Mouse (Mus musculus): ENCODE results near the gene Sult2b1. TPM values are rescaled to one million over a fixed set of nuclear protein-coding genes. Genes with fewer than 3 reads are reported as not detected.
A peak's percentile ranks its signal among the peaks of the same experiment; 100 is the strongest.

Sult2b1 gene
- polyA plus RNA-seq, 1 experiment from 2014 or later = 0.07 TPM

- Histone ChIP-seq H3K4me3 (replicated peaks) (no peak overlapping the region), H3K27me3 (peaks cover 52% of the 10 kb centered on the region), H3K4me2 (0 out of 2 replicates have a peak overlapping the region, but pooled peaks have one; percentile 97), H3K4me1 (replicated peaks) (peaks cover 54% of the 10 kb centered on the region), H3K9ac (no peak overlapping the region), H3K36me3 (replicated peaks) (no peaks in the 10 kb centered on the region), H3K9me3 (replicated peaks) (no peaks in the 10 kb centered on the region), H3K27ac (replicated peaks) (no peak overlapping the region)
- no peak for ATAC-seq (ENCODE audit: insufficient read depth)
- WGBS (ENCODE audit: insufficient replicate concordance) = 74% methylated on average over 17 of the region's 17 CpGs
These were observed 81.5 kb downstream of the Sult2b1 start for GRCm38 (mm10) chr7:45702809-45703520.

- Histone ChIP-seq H3K9me3 (replicated peaks) (no peaks in the 10 kb centered on the region), H3K4me1 (replicated peaks) (peaks cover 47% of the 10 kb centered on the region), H3K9ac (no peak overlapping the region), H3K27me3 (peaks cover 56% of the 10 kb centered on the region), H3K4me2 (no peak overlapping the region), H3K4me3 (replicated peaks) (no peak overlapping the region), H3K36me3 (replicated peaks) (no peaks in the 10 kb centered on the region), H3K27ac (replicated peaks) (no peak overlapping the region)
- WGBS (ENCODE audit: insufficient replicate concordance) = 72% methylated on average over 11 of the region's 11 CpGs
- no peak for ATAC-seq (ENCODE audit: insufficient read depth)
These were observed 82.2 kb downstream of the Sult2b1 start for GRCm38 (mm10) chr7:45702316-45702715.

DNA sequence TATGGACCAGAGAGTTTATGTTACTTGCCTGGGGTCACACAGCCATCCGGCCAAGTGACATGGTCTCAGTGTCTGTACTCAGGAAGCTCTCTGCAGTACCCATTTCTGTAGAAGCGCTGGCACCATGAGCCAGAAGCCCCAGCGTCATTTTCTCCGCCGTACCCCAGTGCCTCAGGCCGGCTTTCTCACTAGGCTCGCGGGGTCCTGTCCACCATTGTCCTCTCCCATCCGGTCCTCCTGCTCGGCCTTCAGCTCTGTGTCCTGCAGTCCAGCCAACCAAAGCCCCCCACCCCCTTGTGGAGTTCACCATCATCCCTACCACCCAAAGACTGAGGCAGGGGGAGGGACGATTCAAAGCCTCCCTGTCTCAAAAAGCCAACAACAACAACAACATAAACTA lies 82.9 kb downstream of the Sult2b1 start:
- no peak overlapping the region for H3K27ac ChIP-seq (replicated peaks)
- H3K4me2 ChIP-seq = no peak overlapping the region
- peaks cover 56% of the 10 kb centered on the region for H3K27me3 ChIP-seq
- no peak overlapping the region for H3K4me3 ChIP-seq (replicated peaks)
- no peaks in the 10 kb centered on the region for H3K36me3 ChIP-seq (replicated peaks)
- peaks cover 40% of the 10 kb centered on the region for H3K4me1 ChIP-seq (replicated peaks)
- WGBS (ENCODE audit: insufficient replicate concordance) = 70% methylated on average over 11 of the region's 11 CpGs
- no peak for ATAC-seq (ENCODE audit: insufficient read depth)
- no peak overlapping the region for H3K9ac ChIP-seq
- no peaks in the 10 kb centered on the region for H3K9me3 ChIP-seq (replicated peaks)

DNA sequence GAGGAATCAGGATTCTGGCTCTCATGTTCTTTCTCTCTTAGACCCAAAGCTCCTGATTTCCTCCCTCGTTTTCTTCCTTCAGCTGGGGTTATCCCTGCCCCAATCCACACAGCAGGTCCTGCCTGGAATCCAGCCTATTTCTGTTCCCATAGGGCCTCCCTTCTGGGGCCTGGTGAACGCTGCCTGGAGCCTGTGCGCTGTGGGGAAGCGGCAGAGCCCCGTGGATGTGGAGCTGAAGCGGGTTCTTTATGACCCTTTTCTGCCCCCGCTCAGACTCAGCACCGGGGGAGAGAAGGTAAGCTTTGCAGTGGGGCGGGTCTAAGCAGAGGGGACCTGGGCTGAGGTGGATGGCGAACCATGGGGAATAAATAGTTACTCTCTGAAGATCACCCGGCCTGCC lies 83.4 kb downstream of the Sult2b1 start:
- Histone ChIP-seq H3K9me3 (replicated peaks) (no peaks in the 10 kb centered on the region), H3K4me1 (replicated peaks) (peaks cover 35% of the 10 kb centered on the region), H3K36me3 (replicated peaks) (no peaks in the 10 kb centered on the region), H3K9ac (no peak overlapping the region), H3K27ac (replicated peaks) (no peak overlapping the region), H3K4me3 (replicated peaks) (no peak overlapping the region), H3K4me2 (no peak overlapping the region), H3K27me3 (peaks cover 56% of the 10 kb centered on the region)
- ATAC-seq (ENCODE audit: insufficient read depth) = no peak
- 36% methylated on average over 11 of the region's 11 CpGs for WGBS (ENCODE audit: insufficient replicate concordance)

DNA sequence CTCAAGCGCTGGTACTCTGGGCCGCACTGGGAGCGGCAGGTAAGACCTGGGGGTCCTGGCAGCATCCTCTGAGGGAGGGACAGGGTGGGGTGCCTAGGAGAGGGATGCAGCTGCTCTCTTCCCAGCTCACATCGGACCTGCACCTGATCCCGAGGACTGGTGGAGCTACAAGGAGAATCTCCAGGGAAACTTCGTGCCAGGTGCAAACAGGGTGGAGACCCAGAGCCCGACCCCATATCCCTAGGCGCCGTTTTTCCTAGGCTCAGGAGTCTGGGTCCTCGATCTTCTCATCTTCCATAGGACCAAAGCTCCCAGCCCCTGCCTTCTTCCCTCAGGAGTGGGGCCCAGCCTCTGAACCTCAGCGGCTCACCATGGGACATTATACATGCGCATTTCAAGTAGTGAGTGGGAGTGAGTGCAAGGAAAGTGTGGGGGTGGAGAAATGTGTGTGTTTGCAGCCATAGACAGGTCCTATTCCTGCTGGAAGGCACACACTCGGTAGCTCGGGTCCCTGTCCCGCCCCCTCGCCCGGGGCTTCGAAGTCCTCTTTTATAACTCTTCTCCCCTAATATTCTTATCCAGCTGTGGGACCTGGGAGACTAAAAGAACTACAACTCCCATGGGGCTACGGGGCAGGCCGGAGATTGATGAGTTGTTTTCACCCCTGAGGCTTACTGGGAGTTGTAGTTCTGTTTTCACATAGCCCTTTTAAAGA lies 84.0 kb downstream of the Sult2b1 start:
- Histone ChIP-seq H3K4me3 (replicated peaks) (0 out of 2 replicates have a peak overlapping the region, but pooled peaks have one; percentile 5), H3K27me3 (peaks cover 56% of the 10 kb centered on the region), H3K4me2 (peak overlapping the region; percentile 30; the same call in 1 of the 2 replicates), H3K9me3 (replicated peaks) (no peaks in the 10 kb centered on the region), H3K36me3 (replicated peaks) (no peaks in the 10 kb centered on the region), H3K9ac (no peak overlapping the region), H3K4me1 (replicated peaks) (peaks cover 29% of the 10 kb centered on the region), H3K27ac (replicated peaks) (no peak overlapping the region)
- no peak for ATAC-seq (ENCODE audit: insufficient read depth)
- WGBS (ENCODE audit: insufficient replicate concordance) = 1% methylated on average over 20 of the region's 20 CpGs

DNA sequence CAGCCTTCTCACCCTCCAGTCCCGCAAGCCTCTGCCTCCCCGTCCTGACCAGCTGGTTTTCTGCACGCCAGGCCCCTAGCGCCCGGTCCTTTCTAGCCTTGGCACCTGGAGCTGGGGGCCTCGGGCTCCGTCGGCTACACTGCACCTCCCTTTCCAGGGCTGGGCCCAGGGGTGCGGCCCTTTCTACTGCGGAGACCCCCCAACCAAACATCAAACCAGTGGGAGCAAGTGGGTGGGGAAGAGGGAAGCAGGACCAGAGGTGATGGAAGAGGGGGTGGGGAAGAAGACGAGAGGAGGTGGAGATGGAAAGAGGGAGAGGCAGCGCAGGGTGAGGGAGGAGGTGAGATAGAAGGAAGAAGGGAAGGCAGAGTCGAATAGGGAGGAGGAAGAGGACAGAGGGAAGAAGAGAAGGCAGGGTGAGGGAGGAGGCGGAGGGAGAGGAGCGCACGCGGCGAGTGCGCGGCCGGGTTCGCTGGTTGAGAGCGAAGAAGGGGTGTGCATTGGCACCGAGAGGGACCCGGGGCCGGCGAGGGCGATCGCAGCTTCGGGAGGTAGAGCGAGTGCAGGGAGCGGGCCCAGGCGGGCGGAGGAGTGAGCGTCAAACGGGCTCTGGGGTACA lies 84.8 kb downstream of the Sult2b1 start, which contains the start of gene Car11:
Car11 (plus strand) TSS at position 321 of the 619 bp plus-strand sequence.
- Histone ChIP-seq H3K9ac (no peak within 1 kb of the TSS), H3K9me3 (replicated peaks) (no peaks in the 10 kb centered on the region), H3K36me3 (replicated peaks) (no peaks in the 10 kb centered on the region), H3K27ac (replicated peaks) (no peak within 1 kb of the TSS), H3K4me1 (replicated peaks) (peaks cover 21% of the 10 kb centered on the region), H3K27me3 (peaks cover 56% of the 10 kb centered on the region), H3K4me2 (peak within 1 kb of the TSS; percentile 35; the same call in 1 of the 2 replicates), H3K4me3 (replicated peaks) (0 out of 2 replicates have a peak within 1 kb of the TSS, but pooled peaks have one; percentile 5)
- ATAC-seq (ENCODE audit: insufficient read depth) = no peak
- 6% methylated on average over 36 of the region's 36 CpGs for WGBS (ENCODE audit: insufficient replicate concordance)

- Histone ChIP-seq H3K9ac (no peak overlapping the region), H3K4me3 (replicated peaks) (no peak overlapping the region), H3K4me1 (replicated peaks) (peaks cover 8% of the 10 kb centered on the region; the same call in 1 of the 2 replicates), H3K4me2 (no peak overlapping the region), H3K27ac (replicated peaks) (no peak overlapping the region), H3K27me3 (peaks cover 51% of the 10 kb centered on the region), H3K36me3 (replicated peaks) (no peaks in the 10 kb centered on the region), H3K9me3 (replicated peaks) (no peaks in the 10 kb centered on the region)
- ATAC-seq (ENCODE audit: insufficient read depth) = no peak
- 62% methylated on average over 7 of the region's 7 CpGs for WGBS (ENCODE audit: insufficient replicate concordance)
These were observed 86.6 kb downstream of the Sult2b1 start for GRCm38 (mm10) chr7:45697894-45698293.

DNA sequence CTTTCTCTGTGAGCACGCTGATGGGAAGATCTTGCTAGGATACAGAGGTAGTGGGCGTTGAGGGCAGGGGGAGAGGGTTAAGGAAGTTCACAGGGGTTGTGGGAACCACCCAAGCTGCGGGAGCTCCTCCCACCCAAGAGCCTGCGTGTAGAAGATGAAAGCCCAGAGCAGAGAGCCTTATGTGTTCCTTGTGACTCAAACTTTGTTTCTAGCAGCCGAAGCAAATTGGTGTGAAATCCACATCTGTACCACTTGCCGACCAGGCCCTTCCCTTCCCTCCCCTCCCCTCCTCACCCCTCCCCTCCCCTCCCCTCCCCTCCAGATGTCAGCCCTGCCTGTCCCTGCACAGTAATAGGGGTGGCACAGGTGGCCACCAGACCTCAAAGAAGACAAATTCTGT lies 89.4 kb downstream of the Sult2b1 start:
- ATAC-seq (ENCODE audit: insufficient read depth) = no peak
- WGBS (ENCODE audit: insufficient replicate concordance) = 25% methylated on average over 6 of the region's 6 CpGs
- Histone ChIP-seq H3K36me3 (replicated peaks) (no peaks in the 10 kb centered on the region), H3K9ac (no peak overlapping the region), H3K9me3 (replicated peaks) (no peaks in the 10 kb centered on the region), H3K4me1 (replicated peaks) (peaks cover 4% of the 10 kb centered on the region; the same call in 1 of the 2 replicates), H3K4me2 (no peak overlapping the region), H3K27ac (replicated peaks) (no peak overlapping the region), H3K27me3 (peaks cover 29% of the 10 kb centered on the region), H3K4me3 (replicated peaks) (no peak overlapping the region)

- Histone ChIP-seq H3K27ac (replicated peaks) (no peak within 1 kb of the TSS), H3K4me3 (replicated peaks) (no peak within 1 kb of the TSS), H3K4me1 (replicated peaks) (no peaks in the 10 kb centered on the region), H3K9ac (no peak within 1 kb of the TSS), H3K9me3 (replicated peaks) (no peaks in the 10 kb centered on the region), H3K27me3 (peaks cover 21% of the 10 kb centered on the region), H3K36me3 (replicated peaks) (no peaks in the 10 kb centered on the region), H3K4me2 (no peak within 1 kb of the TSS)
- ATAC-seq (ENCODE audit: insufficient read depth) = no peak
- 87% methylated on average over 50 of the region's 50 CpGs for WGBS (ENCODE audit: insufficient replicate concordance)
These were observed 90.4 kb downstream of the Sult2b1 start, which contains the start of gene Sec1 for GRCm38 (mm10) chr7:45693921-45694591. Gene Sec1, minus strand, starts transcription at chr7:45694402.

DNA sequence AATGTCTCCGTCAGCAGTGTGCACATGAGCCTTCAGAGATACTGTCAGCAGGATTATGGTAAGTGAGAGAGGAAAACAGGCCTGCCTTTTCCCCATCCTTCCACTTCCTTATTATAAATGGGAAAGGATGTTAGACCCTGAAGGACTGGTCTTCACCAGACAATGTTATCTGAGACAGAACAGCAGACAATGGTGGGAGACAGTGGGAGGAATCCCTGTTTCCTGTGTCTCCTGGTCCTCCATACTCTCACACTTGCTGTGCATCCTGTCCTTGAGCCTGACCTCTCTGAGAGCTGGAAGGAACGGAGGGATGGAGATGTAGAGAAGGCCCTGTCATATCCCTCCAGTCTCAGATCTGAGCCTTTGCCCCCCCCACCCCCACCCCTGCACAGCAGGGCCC lies 92.1 kb downstream of the Sult2b1 start:
- peaks cover 10% of the 10 kb centered on the region; the same call in 1 of the 2 replicates for H3K27me3 ChIP-seq
- no peak overlapping the region for H3K27ac ChIP-seq (replicated peaks)
- peak; percentile 51 for ATAC-seq (ENCODE audit: insufficient read depth)
- H3K36me3 ChIP-seq (replicated peaks) = no peaks in the 10 kb centered on the region
- H3K9me3 ChIP-seq (replicated peaks) = no peaks in the 10 kb centered on the region
- no peak overlapping the region for H3K4me3 ChIP-seq (replicated peaks)
- no peak overlapping the region for H3K9ac ChIP-seq
- WGBS (ENCODE audit: insufficient replicate concordance) = 55% methylated on average over 2 of the region's 2 CpGs
- no peak overlapping the region for H3K4me2 ChIP-seq
- H3K4me1 ChIP-seq (replicated peaks) = no peaks in the 10 kb centered on the region

Data from liver, embryonic 15.5 days (tissue).